Mouse (Mus musculus) hindbrain, postnatal 0 days (tissue): ENCODE data around the gene Klk1. TPM values are rescaled to one million over a fixed set of nuclear protein-coding genes. Genes with fewer than 3 reads are reported as not detected.
"Not testable (repeated sequence)": the region's sequence is repeated elsewhere in the genome, so short reads cannot be mapped to it uniquely, and the experiment has no call there.

Source experiments
- ATAC-seq: fragments of 200-750 bp; cut with Nextera tagmentation; 2 replicates; pipeline ENCODE4 v1.8.0; 2017; ENCODE audit warnings: mild to moderate bottlenecking, moderate TSS enrichment, moderate library complexity
- DNase-seq: peaks from one replicate; pipeline ENCODE4 v3.0.0-alpha.2; 2015; ENCODE audit warnings: low spot score
- H3K27ac ChIP-seq: fragments of 300-500 bp; sonication (generic); 2 replicates; pipeline ENCODE4 v1.5.1; 2014; ENCODE audit warnings: mild to moderate bottlenecking
- H3K27me3 ChIP-seq: fragments of 300-500 bp; sonication (generic); 2 replicates; pipeline ENCODE4 v1.6.1; 2014; ENCODE audit warnings: low read length, mixed read lengths; ENCODE audit not compliant: insufficient read depth
- H3K36me3 ChIP-seq: fragments of 300-500 bp; sonication (generic); 2 replicates; pipeline ENCODE4 v1.6.1; 2014; ENCODE audit warnings: low read length, mixed read lengths; ENCODE audit not compliant: insufficient read depth
- H3K4me1 ChIP-seq: fragments of 300-500 bp; sonication (generic); 2 replicates; pipeline ENCODE4 v1.6.1; 2014; ENCODE audit warnings: antibody characterized with exemption, low read length, mixed read lengths; ENCODE audit not compliant: insufficient read depth
- H3K4me2 ChIP-seq: fragments of 300-500 bp; sonication (generic); 2 replicates; pipeline ENCODE4 v1.6.1; 2014; ENCODE audit warnings: low read depth, mild to moderate bottlenecking, low read length, moderate library complexity, mixed read lengths
- H3K4me3 ChIP-seq: fragments of 300-500 bp; sonication (generic); 2 replicates; pipeline ENCODE4 v1.5.1; 2014; ENCODE audit warnings: low read length
- H3K9ac ChIP-seq: fragments of 300-500 bp; sonication (generic); replicated peaks from 2 replicates; pipeline ENCODE4 v1.6.1; 2014; ENCODE audit warnings: mild to moderate bottlenecking, low read length, moderate library complexity, mixed read lengths
- H3K9me3 ChIP-seq: fragments of 300-500 bp; sonication (generic); 2 replicates; pipeline ENCODE4 v1.6.1; 2016; ENCODE audit warnings: low read length, mixed read lengths
- CTCF ChIP-seq: IDR thresholded peaks from 2 replicates; pipeline ENCODE4 v1.5.1; 2016; ENCODE audit warnings: antibody characterized with exemption, control low read depth, low read depth
- WGBS: fragments of 180-500 bp; shearing (Covaris S2); extraction: QIAGEN DNeasy Blood & Tissue Kit; methylation state at CpG from one replicate; pipeline ENCODE4 v1.1.7; 2014; 5-methylcytosine and 5-hydroxymethylcytosine counted together
- polyA plus RNA-seq: library from polyadenylated mRNA; unstranded; fragments of >200 nt; fragmentation: Nextera tagmentation; extraction: Ambion mirVana; gene quantifications from 2 replicates; pipeline ENCODE4 v1.2.1, GENCODE M21; 2015
- total RNA-seq: library from RNA; depleted of rRNA; stranded (reverse); fragments of >200 nt; gene quantifications from 2 replicates; pipeline ENCODE4 v1.2.3, GENCODE M21; 2014; rRNA removed

Klk1 gene
- total RNA-seq = not detected in 2 replicates
- polyA plus RNA-seq = not detected in 2 replicates

- Histone ChIP-seq H3K27me3 (no peaks in the 10 kb centered on the region), H3K4me3 (no peak within 1 kb of the TSS), H3K36me3 (no peaks in the 10 kb centered on the region), H3K4me1 (no peaks in the 10 kb centered on the region), H3K4me2 (no peak within 1 kb of the TSS), H3K9me3 (no peaks in the 10 kb centered on the region), H3K9ac (no peak within 1 kb of the TSS), H3K27ac (no peak within 1 kb of the TSS)
- ATAC-seq = no peak
- no peak for TF ChIP-seq CTCF
- DNase-seq = no peak
- WGBS = 44% methylated on average over 1 of the region's 1 CpGs
Measured at GRCm38 (mm10) chr7:44225076-44225475, at the start of gene Klk1. TSS of gene Klk1 (plus strand) at chr7:44225360.

GRCm38 (mm10) chr7:44179299-44180045 is 45.7 kb upstream of the Klk1 start:
- H3K27me3 ChIP-seq = no peaks in the 10 kb centered on the region
- H3K9ac ChIP-seq = no peak overlapping the region
- no peak for TF ChIP-seq CTCF
- WGBS = 43% methylated on average over 9 of the region's 9 CpGs
- DNase-seq (no peak), ATAC-seq (no peak)
- no peaks in the 10 kb centered on the region for H3K9me3 ChIP-seq
- H3K27ac ChIP-seq = no peak overlapping the region
- H3K4me1 ChIP-seq = no peaks in the 10 kb centered on the region
- H3K4me2 ChIP-seq = no peak overlapping the region
- H3K4me3 ChIP-seq = no peak overlapping the region
- no peaks in the 10 kb centered on the region for H3K36me3 ChIP-seq

GRCm38 (mm10) chr7:44186516-44186915 is 38.6 kb upstream of the Klk1 start:
- not testable (repeated sequence) for H3K36me3 ChIP-seq, H3K4me3 ChIP-seq, H3K27me3 ChIP-seq, H3K4me1 ChIP-seq, H3K9me3 ChIP-seq, H3K9ac ChIP-seq, ATAC-seq, H3K4me2 ChIP-seq, H3K27ac ChIP-seq, DNase-seq
- WGBS = 76% methylated on average over 8 of the region's 8 CpGs

GRCm38 (mm10) chr7:44187936-44188335 is 37.2 kb upstream of the Klk1 start, which contains the start of gene Klk1b24:
TSS of gene Klk1b24 (plus strand) at chr7:44188236.
- not testable (repeated sequence) for H3K9me3 ChIP-seq, DNase-seq, H3K36me3 ChIP-seq, ATAC-seq, H3K27me3 ChIP-seq, H3K4me2 ChIP-seq, H3K27ac ChIP-seq, H3K4me1 ChIP-seq, H3K9ac ChIP-seq, H3K4me3 ChIP-seq

GRCm38 (mm10) chr7:44193466-44193865 is 31.7 kb upstream of the Klk1 start:
- not testable (repeated sequence) for H3K36me3 ChIP-seq, H3K4me2 ChIP-seq, H3K4me1 ChIP-seq, ATAC-seq, H3K27ac ChIP-seq, DNase-seq, H3K9ac ChIP-seq, H3K9me3 ChIP-seq, H3K27me3 ChIP-seq, H3K4me3 ChIP-seq
- WGBS = 92% methylated on average over 1 of the region's 1 CpGs

- no peak for TF ChIP-seq CTCF
- DNase-seq (no peak), ATAC-seq (no peak)
- no peaks in the 10 kb centered on the region for H3K9me3 ChIP-seq
- no peaks in the 10 kb centered on the region for H3K36me3 ChIP-seq
- H3K27ac ChIP-seq = no peak within 1 kb of the TSS
- WGBS = 62% methylated on average over 3 of the region's 3 CpGs
- no peak within 1 kb of the TSS for H3K4me2 ChIP-seq
- no peak within 1 kb of the TSS for H3K4me3 ChIP-seq
- H3K4me1 ChIP-seq = no peaks in the 10 kb centered on the region
- H3K27me3 ChIP-seq = no peaks in the 10 kb centered on the region
- no peak within 1 kb of the TSS for H3K9ac ChIP-seq
Measured at GRCm38 (mm10) chr7:44197891-44198290, 27.3 kb upstream of the Klk1 start, which contains the start of gene Klk1b3. TSS of gene Klk1b3 (plus strand) at chr7:44198191.

- H3K4me2 ChIP-seq, H3K27ac ChIP-seq, H3K4me3 ChIP-seq, H3K9ac ChIP-seq, ATAC-seq, H3K27me3 ChIP-seq, DNase-seq, H3K4me1 ChIP-seq, H3K36me3 ChIP-seq, H3K9me3 ChIP-seq: not testable (repeated sequence)
- 55% methylated on average over 3 of the region's 3 CpGs for WGBS
Measured at GRCm38 (mm10) chr7:44207135-44207534, 18.0 kb upstream of the Klk1 start, which contains the start of gene Klk1b4. TSS of gene Klk1b4 (plus strand) at chr7:44207435.
